Mouse (Mus musculus): ENCODE measurements at regions not wholly inside any gene's neighbourhood (a gene's known extent, or its start where the extent isn't known, plus 50 kb on each side); places are given as distances from the start of the nearest gene placed in this dataset.

- TF ChIP-seq CTCF (IDR thresholded peaks at IDR 0.05; ENCODE audit: borderline replicate concordance, extremely low read depth, insufficient read depth, insufficient read length) (no peak), POLR2A (IDR thresholded peaks at IDR 0.05; ENCODE audit: borderline replicate concordance, extremely low read depth, insufficient read depth, insufficient read length, poor library complexity, severe bottlenecking) (no peak)
These were observed 80.9 kb upstream of the Gk2 start for GRCm38 (mm10) chr5:97537492-97538257.
